Mouse (Mus musculus) large intestine, adult 2 months (tissue): Measurements from ENCODE around the gene Neu1. TPM values are rescaled to one million over a fixed set of nuclear protein-coding genes. Genes with fewer than 3 reads are reported as not detected.
A peak's percentile ranks its signal among the peaks of the same experiment; 100 is the strongest.

Experiments used
- DNase-seq: peaks from one replicate; pipeline ENCODE4 v3.0.0-alpha.2; 2012; ENCODE audit warnings: low read depth, low spot score
- WGBS: fragments of 180-500 bp; shearing (Covaris S2); methylation state at CpG from one replicate; pipeline ENCODE4 v1.1.7; 2018; 5-methylcytosine and 5-hydroxymethylcytosine counted together
- polyA plus RNA-seq: library from polyadenylated mRNA; depleted of rRNA; stranded (reverse); fragments of >200 nt; gene quantifications from 2 replicates; pipeline ENCODE4 v1.2.3, GENCODE M21; 2012; rRNA removed

Neu1 gene
- polyA plus RNA-seq, result 64.9 and 118 TPM in 2 replicates

GRCm38 (mm10) chr17:34931061-34931734 is at the start of gene Neu1:
Gene Neu1 (plus strand): TSS chr17:34931253.
- DNase-seq, result peak; percentile 95
- WGBS, result under 1% methylated on average over 38 of the region's 38 CpGs

- DNase-seq, result no peak
- 10% methylated on average over 15 of the region's 15 CpGs for WGBS
Observed at GRCm38 (mm10) chr17:34881683-34882310, 49.3 kb upstream of the Neu1 start, which contains the start of gene Gm20547. Gene Gm20547 (minus strand): TSS chr17:34882042.

DNA sequence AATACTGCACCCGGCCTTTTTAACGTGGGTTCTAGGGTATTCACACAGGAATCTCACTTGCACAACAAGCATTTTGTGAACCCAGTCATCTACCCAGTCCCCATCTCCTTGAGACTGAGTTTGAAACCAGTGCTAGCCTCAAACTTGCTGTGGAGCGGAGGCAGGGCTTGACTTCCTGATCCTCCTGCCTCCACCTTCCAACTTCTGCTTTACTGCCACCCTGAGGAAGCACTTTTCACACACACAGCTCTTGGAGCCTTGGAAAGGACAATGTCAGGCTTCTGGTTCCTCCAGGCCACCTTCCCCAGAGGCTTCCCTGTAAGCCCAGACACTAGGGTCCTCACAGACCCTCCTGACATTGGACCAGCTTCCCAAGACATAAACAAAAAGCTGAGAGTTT is 47.7 kb upstream of the Neu1 start:
- no peak for DNase-seq
- WGBS, result 75% methylated on average over 3 of the region's 3 CpGs

- no peak for DNase-seq
- WGBS, result 92% methylated on average over 6 of the region's 6 CpGs
Observed at GRCm38 (mm10) chr17:34884704-34885103, 46.3 kb upstream of the Neu1 start.

- 78% methylated on average over 3 of the region's 3 CpGs for WGBS
Observed at GRCm38 (mm10) chr17:34885615-34886014, 45.4 kb upstream of the Neu1 start.

DNA sequence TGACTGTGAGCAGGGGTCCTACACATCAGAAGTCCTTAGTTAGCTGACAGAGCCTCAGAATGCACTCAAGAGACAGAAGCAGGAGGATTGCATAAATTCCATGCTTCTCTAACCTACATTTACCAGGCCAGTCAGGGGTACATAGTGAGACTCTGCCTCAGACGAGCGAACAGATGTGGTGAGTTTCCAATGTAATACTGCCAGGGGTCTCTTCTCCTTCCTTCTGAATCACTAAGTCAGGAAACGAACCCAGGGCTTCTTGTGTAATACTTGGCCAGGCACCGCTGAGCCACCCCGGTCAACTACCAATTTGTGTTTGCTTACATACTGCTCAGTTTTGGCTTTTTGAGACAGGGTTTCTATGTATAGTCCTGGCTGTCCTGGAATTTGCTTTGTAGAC is 43.1 kb upstream of the Neu1 start:
- 83% methylated on average over 5 of the region's 5 CpGs for WGBS
- DNase-seq, result no peak

More at GRCm38 (mm10) chr17:34885615-34886014, 45.4 kb upstream of the Neu1 start:
- DNase-seq, result no peak

DNA sequence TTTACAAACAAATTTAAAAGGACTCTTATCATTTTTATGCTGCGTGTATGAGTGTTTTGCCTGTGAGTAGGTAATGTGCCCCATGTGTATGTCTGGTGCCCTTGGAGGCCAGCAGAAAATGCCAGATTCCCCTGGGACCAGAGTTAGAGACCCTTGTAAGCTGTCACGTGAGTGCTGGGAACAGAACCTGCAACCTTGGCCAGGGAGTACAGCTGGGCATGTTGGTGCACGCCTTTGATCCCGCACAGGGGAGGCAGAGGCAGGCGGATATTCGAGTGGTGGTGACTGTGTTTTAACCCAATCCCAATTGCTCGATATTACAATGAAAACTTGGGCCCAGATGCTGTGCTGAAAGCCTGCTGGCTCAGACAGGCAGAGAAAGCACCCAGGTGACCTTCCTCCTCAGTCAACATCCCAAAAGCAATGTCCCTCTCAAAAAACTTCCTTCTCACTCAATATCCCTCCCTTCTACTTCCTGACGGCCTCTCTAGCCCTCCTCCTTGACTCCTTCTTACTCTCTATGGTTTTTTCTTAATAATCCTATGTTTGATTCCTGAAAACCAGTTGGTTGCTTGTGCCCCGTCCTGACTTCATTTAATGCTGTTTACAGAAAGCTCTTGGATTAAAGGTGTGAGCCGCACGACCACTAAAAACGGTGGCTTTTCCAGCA is 40.8 kb upstream of the Neu1 start:
- WGBS, result 87% methylated on average over 12 of the region's 12 CpGs
- no peak for DNase-seq

- WGBS, result 95% methylated on average over 2 of the region's 2 CpGs
Observed at GRCm38 (mm10) chr17:34891377-34891776, 39.7 kb upstream of the Neu1 start.

GRCm38 (mm10) chr17:34893072-34893824 is 37.8 kb upstream of the Neu1 start:
- WGBS, result 33% methylated on average over 12 of the region's 12 CpGs
- DNase-seq, result no peak

More at GRCm38 (mm10) chr17:34891377-34891776, 39.7 kb upstream of the Neu1 start:
- DNase-seq, result no peak

- under 1% methylated on average over 43 of the region's 51 CpGs for WGBS
- no peak for DNase-seq
Observed at GRCm38 (mm10) chr17:34894074-34894597, 36.9 kb upstream of the Neu1 start.

- WGBS, result 13% methylated on average over 51 of the region's 51 CpGs
- DNase-seq, result no peak
Observed at GRCm38 (mm10) chr17:34894801-34895530, 36.1 kb upstream of the Neu1 start.

DNA sequence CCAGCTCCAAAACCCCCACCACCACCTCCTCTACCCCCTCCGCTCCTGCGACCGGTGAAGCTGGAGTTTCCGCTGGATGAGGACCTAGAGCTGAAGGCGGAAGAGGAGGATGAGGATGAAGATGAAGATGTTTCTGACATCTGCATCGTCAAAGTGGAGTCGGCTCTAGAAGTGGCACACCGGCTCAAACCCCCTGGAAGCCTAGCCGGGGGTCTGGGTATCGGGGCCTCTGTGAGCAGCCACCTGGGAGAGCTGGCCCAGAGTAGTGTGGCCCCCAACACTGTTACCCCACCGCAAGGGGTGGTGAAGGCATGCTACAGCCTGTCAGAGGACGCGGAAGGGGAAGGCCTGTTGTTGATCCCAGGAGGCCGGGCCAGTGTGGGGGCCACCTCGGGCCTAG is 35.3 kb upstream of the Neu1 start:
- no peak for DNase-seq
- 94% methylated on average over 15 of the region's 15 CpGs for WGBS

GRCm38 (mm10) chr17:34896366-34896765 is 34.7 kb upstream of the Neu1 start:
- DNase-seq, result no peak
- WGBS, result 80% methylated on average over 17 of the region's 17 CpGs

DNA sequence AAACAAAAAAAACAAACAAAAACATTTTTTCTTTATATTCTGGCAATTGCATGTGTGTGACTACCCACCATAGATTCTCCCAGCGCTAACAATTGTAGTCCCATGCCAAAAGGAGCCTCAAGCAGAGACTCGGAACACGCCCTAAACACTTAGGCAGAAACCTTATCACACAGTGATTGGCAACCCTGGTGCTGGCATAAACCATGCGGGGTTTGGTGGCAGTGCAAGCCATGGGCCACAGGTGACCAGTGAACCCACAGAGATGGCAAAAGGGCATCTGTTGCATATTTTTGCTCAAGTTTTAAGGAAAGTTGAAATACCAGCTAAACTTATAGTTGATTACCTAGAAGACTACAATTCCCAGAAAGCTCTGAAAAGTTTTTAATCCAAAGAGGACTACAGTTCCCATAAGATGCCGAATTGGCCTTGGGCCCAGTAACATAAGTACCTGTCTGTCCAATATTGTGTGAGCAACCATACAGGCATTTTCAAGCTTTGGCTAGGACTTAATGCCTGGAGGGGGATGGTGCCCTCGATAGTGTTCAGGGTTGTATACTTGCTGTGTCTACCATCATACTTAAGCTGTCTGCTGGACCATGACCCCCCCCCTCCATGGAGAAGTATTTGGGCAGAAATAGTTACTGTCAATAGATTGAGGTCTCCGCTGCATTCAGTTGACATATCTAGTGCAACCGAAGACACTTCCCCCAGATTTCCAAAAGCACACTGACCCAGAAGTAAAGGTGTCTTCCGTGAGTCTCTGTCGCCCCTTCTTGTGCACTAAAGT is 33.5 kb upstream of the Neu1 start:
- DNase-seq, result no peak
- WGBS, result 7% methylated on average over 10 of the region's 10 CpGs

- no peak for DNase-seq
- WGBS, result under 1% methylated on average over 37 of the region's 44 CpGs
Observed at GRCm38 (mm10) chr17:34898160-34898586, 32.9 kb upstream of the Neu1 start, which contains the start of the genes C2 and Ehmt2. Gene C2 (minus strand): TSS chr17:34898265. Gene Ehmt2 (plus strand): TSS chr17:34898469.

GRCm38 (mm10) chr17:34898706-34899052 is 32.4 kb upstream of the Neu1 start:
- WGBS, result 2% methylated on average over 33 of the region's 47 CpGs
- no peak for DNase-seq

DNA sequence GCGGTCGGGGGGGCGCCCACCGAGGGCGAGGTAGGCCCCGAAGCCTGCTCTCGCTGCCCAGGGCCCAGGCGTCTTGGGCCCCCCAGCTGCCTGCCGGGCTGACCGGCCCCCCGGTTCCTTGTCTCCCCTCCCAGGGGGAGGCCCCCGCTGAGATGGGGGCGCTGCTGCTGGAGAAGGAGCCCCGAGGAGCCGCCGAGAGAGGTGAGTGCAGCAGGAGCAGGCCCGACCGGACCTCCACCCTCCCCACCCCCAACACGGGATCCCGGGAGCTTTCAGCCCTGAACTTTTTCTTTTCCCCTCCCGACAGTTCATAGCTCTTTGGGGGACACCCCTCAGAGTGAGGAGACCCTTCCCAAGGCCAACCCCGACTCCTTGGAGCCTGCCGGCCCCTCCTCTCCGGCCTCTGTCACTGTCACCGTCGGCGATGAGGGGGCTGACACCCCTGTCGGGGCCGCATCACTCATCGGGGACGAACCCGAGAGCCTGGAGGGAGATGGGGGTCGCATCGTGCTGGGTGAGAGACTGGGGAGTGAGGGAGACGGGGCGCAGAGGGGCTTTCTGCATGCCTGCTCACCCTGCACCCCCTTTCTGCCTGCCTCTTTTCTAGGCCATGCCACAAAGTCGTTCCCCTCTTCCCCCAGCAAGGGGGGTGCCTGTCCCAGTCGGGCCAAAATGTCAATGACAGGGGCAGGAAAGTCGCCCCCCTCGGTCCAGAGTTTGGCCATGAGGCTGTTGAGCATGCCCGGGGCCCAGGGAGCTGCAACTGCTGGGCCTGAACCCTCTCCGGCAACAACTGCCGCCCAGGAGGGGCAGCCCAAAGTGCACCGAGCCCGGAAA is 31.8 kb upstream of the Neu1 start:
- DNase-seq, result no peak

DNA sequence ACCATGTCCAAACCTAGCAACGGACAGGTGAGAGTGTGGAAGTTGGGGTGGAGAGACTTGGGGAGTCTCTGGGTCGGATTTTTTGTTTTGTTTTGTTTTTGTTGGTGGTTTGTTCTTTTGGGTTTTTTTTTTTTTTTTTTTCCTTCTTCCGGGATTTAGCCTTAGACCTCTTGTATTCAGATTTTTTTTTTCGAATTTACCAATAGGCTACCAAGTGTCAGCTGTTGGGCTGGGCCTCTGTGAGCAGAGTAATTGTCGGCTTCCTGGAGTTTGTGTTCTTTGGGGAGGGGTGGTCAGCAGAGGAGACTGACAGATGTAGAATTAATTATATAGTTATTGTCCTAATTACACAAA is 31.2 kb upstream of the Neu1 start:
- 0% methylated on average over 5 of the region's 5 CpGs for WGBS
- DNase-seq, result no peak

More for the DNA sequence above, 31.8 kb upstream of the Neu1 start:
- under 1% methylated on average over 43 of the region's 45 CpGs for WGBS
